Mouse (Mus musculus): ENCODE measurements around the gene Scd2.

DNA sequence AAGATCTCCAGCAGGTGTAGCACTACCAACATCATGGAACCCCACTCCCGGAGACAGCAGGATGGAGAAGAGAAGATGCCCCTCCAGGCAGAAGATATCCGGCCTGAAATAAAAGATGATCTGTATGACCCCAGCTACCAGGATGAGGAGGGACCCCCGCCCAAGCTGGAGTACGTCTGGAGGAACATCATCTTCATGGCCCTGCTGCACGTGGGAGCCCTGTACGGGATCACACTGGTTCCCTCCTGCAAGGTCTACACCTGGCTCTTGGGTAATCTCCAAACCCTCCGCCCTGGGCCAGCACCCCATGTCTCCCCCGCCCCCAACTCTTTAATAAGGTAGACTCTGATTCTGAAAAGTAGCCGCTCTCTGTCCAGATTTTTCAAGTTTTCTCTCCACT lies 40.5 kb downstream of the Scd2 start:
- TF ChIP-seq CTCF (IDR thresholded peaks at IDR 0.05; ENCODE audit: low read depth) (no peak), EP300 (IDR thresholded peaks at IDR 0.05; ENCODE audit: low read depth) (no peak)

Measured in liver, postnatal 0 days (tissue).